Mouse (Mus musculus) heart, embryonic 13.5 days (tissue): Measurements from ENCODE around the gene Dclre1c. TPM values are rescaled to one million over a fixed set of nuclear protein-coding genes. Genes with fewer than 3 reads are reported as not detected.

Source experiments
- ATAC-seq: fragments of 200-750 bp; cut with Nextera tagmentation; 2 replicates; pipeline ENCODE4 v1.8.0; 2017; ENCODE audit warnings: moderate TSS enrichment; ENCODE audit not compliant: insufficient number of reproducible peaks, low FRiP score, low TSS enrichment; ENCODE audit errors: extremely low read depth
- H3K27ac ChIP-seq: fragments of 300-500 bp; sonication (generic); replicated peaks from 2 replicates; pipeline ENCODE4 v1.5.1; 2015; ENCODE audit warnings: moderate library complexity, mild to moderate bottlenecking, inconsistent platforms
- H3K27me3 ChIP-seq: fragments of 300-500 bp; sonication (generic); replicated peaks from 2 replicates; pipeline ENCODE4 v1.6.1; 2015; ENCODE audit warnings: mild to moderate bottlenecking, inconsistent platforms
- H3K36me3 ChIP-seq: fragments of 300-500 bp; sonication (generic); 2 replicates; pipeline ENCODE4 v1.6.1; 2015; ENCODE audit warnings: mild to moderate bottlenecking, inconsistent platforms
- H3K4me1 ChIP-seq: fragments of 300-500 bp; sonication (generic); 2 replicates; pipeline ENCODE4 v1.6.1; 2015; ENCODE audit warnings: inconsistent platforms
- H3K4me2 ChIP-seq: fragments of 300-500 bp; sonication (generic); 2 replicates; pipeline ENCODE4 v1.6.1; 2015; ENCODE audit warnings: inconsistent platforms, mild to moderate bottlenecking, moderate library complexity
- H3K4me3 ChIP-seq: fragments of 300-500 bp; sonication (generic); 2 replicates; pipeline ENCODE4 v1.5.1; 2015; ENCODE audit warnings: moderate library complexity, mild to moderate bottlenecking, inconsistent platforms
- H3K9ac ChIP-seq: fragments of 300-500 bp; sonication (generic); 2 replicates; pipeline ENCODE4 v1.6.1; 2015; ENCODE audit warnings: inconsistent platforms, mild to moderate bottlenecking, moderate library complexity
- H3K9me3 ChIP-seq: fragments of 300-500 bp; sonication (generic); 2 replicates; pipeline ENCODE4 v1.6.1; 2016; ENCODE audit warnings: inconsistent platforms
- WGBS: fragments of 180-500 bp; shearing (Covaris S2); methylation state at CpG from one replicate; pipeline ENCODE4 v1.1.7; 2015; ENCODE audit warnings: mixed read lengths; 5-methylcytosine and 5-hydroxymethylcytosine counted together
- polyA plus RNA-seq: library from polyadenylated mRNA; unstranded; fragments of >200 nt; fragmentation: Nextera tagmentation; extraction: Ambion mirVana; gene quantifications from 2 replicates; pipeline ENCODE4 v1.2.1, GENCODE M21; 2015

Gene Dclre1c
- polyA plus RNA-seq, 1 experiment from 2014 or later, result 5.0 TPM

- Histone ChIP-seq H3K27me3 (no peaks in the 10 kb centered on the region), H3K36me3 (0 out of 2 replicates have a peak, but pooled peaks cover 8% of the 10 kb centered on the region), H3K4me1 (peaks cover 19% of the 10 kb centered on the region), H3K4me3 (peak overlapping the region; percentile 98), H3K9ac (peak overlapping the region; percentile 93; the same call in 1 of the 2 replicates), H3K4me2 (peak overlapping the region; percentile 85), H3K9me3 (no peaks in the 10 kb centered on the region), H3K27ac (no peak overlapping the region)
- no peak for ATAC-seq
- WGBS, result 63% methylated on average over 3 of the region's 3 CpGs
Observed at GRCm38 (mm10) chr2:3475746-3476251, 51.9 kb downstream of the Dclre1c start.

- Histone ChIP-seq H3K4me3 (no peak overlapping the region), H3K27me3 (no peaks in the 10 kb centered on the region), H3K27ac (no peak overlapping the region), H3K4me1 (peaks cover 6% of the 10 kb centered on the region), H3K9ac (no peak overlapping the region), H3K9me3 (peaks cover 2% of the 10 kb centered on the region; the same call in 1 of the 2 replicates), H3K4me2 (no peak overlapping the region), H3K36me3 (no peaks in the 10 kb centered on the region; the same call in 1 of the 2 replicates)
- no peak for ATAC-seq
- 80% methylated on average over 3 of the region's 3 CpGs for WGBS
Observed at GRCm38 (mm10) chr2:3480239-3480638, 56.3 kb downstream of the Dclre1c start.

DNA sequence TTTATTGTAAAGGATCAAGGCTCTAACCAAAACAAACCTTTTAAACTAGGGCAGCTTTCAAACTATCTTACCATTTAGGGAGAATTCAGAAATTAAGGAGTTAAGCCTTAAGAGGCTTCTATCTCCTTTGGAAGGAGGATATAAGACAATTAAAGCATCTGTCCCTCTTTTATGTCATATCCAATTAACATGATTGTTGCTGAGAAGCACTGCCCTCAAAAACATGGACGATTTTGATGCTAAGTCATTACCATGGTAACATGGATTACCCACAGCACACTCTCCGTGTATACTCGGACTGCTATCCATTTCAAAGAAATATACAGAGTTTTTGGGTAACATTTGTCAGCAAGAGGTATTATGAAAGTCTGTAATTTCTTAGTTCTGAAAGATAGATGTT lies 65.9 kb downstream of the Dclre1c start:
- Histone ChIP-seq H3K9ac (no peak overlapping the region), H3K4me1 (no peaks in the 10 kb centered on the region), H3K36me3 (peaks cover 55% of the 10 kb centered on the region), H3K27ac (no peak overlapping the region), H3K9me3 (no peaks in the 10 kb centered on the region), H3K4me3 (no peak overlapping the region), H3K4me2 (no peak overlapping the region), H3K27me3 (no peaks in the 10 kb centered on the region)
- no peak for ATAC-seq
- 90% methylated on average over 3 of the region's 3 CpGs for WGBS

- Histone ChIP-seq H3K4me3 (no peak overlapping the region), H3K9ac (no peak overlapping the region), H3K4me2 (no peak overlapping the region), H3K27ac (no peak overlapping the region), H3K27me3 (no peaks in the 10 kb centered on the region), H3K4me1 (no peaks in the 10 kb centered on the region), H3K36me3 (peaks cover 88% of the 10 kb centered on the region), H3K9me3 (no peaks in the 10 kb centered on the region)
- no peak for ATAC-seq
- 80% methylated on average over 3 of the region's 3 CpGs for WGBS
Observed at GRCm38 (mm10) chr2:3493833-3494409, 70.0 kb downstream of the Dclre1c start.

GRCm38 (mm10) chr2:3499543-3499942 lies 75.6 kb downstream of the Dclre1c start:
- no peak for ATAC-seq
- Histone ChIP-seq H3K36me3 (peaks cover 83% of the 10 kb centered on the region), H3K4me2 (no peak overlapping the region), H3K4me1 (no peaks in the 10 kb centered on the region), H3K9ac (no peak overlapping the region), H3K9me3 (no peaks in the 10 kb centered on the region), H3K27ac (no peak overlapping the region), H3K4me3 (no peak overlapping the region), H3K27me3 (no peaks in the 10 kb centered on the region)
- 81% methylated on average over 6 of the region's 6 CpGs for WGBS

DNA sequence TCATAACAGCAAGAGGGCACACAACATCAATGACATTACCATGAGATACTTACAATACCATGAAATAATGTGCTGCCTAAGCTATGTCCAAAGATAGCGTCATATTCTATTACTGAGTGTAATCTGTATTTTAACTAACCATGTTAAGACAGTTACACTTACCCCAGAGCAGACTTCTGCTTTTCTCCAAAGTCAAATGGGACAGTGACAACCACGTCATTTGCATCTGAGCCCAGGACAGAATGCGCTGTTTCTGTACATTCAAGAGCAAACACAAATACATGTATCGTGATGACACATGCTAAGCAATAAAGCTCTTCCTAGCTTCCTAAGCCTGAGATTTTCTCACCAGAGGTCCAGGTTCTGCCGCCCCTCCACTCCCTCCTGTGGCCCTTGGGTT lies 77.0 kb downstream of the Dclre1c start:
- Histone ChIP-seq H3K27me3 (no peaks in the 10 kb centered on the region), H3K9ac (no peak overlapping the region), H3K27ac (no peak overlapping the region), H3K4me2 (no peak overlapping the region), H3K36me3 (peaks cover 82% of the 10 kb centered on the region), H3K4me1 (no peaks in the 10 kb centered on the region), H3K4me3 (no peak overlapping the region), H3K9me3 (no peaks in the 10 kb centered on the region)
- WGBS, result 93% methylated on average over 5 of the region's 5 CpGs
- ATAC-seq, result no peak

DNA sequence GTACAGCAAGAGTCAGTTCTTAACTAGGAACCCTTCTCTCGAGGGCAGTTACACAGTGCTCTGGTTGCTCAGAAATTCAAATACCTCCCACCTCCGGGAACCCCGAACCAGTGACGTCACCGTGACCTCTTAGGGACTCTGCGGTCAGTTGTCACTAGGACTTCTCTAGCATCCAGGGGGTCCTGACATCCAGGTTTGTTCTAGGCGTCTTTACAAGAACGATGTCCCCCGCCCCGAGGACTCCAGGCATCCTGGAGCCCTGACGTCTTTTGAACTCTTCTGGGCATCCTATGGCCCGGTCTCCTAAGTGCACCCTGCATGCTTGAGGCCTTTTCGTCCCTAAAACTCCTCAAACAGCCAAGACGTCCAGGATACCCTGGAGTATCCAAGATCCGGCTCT lies 88.1 kb downstream of the Dclre1c start:
- H3K9ac ChIP-seq, result peak overlapping the region; percentile 98
- peaks cover 19% of the 10 kb centered on the region for H3K4me1 ChIP-seq
- peak overlapping the region; percentile 94 for H3K4me2 ChIP-seq
- ATAC-seq, result no peak
- peaks cover 37% of the 10 kb centered on the region for H3K36me3 ChIP-seq
- H3K9me3 ChIP-seq, result no peaks in the 10 kb centered on the region
- H3K27ac ChIP-seq, result peak overlapping the region; percentile 85
- H3K4me3 ChIP-seq, result peak overlapping the region; percentile 92
- H3K27me3 ChIP-seq, result no peaks in the 10 kb centered on the region
- 0% methylated on average over 15 of the region's 15 CpGs for WGBS

- Histone ChIP-seq H3K36me3 (peaks cover 30% of the 10 kb centered on the region), H3K4me2 (peak within 1 kb of the TSS; percentile 94), H3K9ac (peak within 1 kb of the TSS; percentile 98), H3K27ac (peak within 1 kb of the TSS; percentile 85), H3K4me3 (peak within 1 kb of the TSS; percentile 92), H3K4me1 (peaks cover 19% of the 10 kb centered on the region), H3K27me3 (no peaks in the 10 kb centered on the region), H3K9me3 (no peaks in the 10 kb centered on the region)
- peak; percentile 98 for ATAC-seq
- under 1% methylated on average over 60 of the region's 60 CpGs for WGBS
Observed at GRCm38 (mm10) chr2:3512552-3513454, 88.9 kb downstream of the Dclre1c start, which contains the start of the genes Gm45902, Hspa14 and Cdnf. Gene Gm45902, minus strand, starts transcription at chr2:3512790. Gene Hspa14, minus strand, starts transcription at chr2:3512814. Gene Cdnf, plus strand, starts transcription at chr2:3513030.

Other genes with a start within 250 kb of the Dclre1c start
- gene Nmt2, start 139.9 kb upstream of the Dclre1c start, polyA plus RNA-seq, result 32.1 and 36.3 TPM in 2 replicates
- gene Rpp38, start 91.5 kb upstream of the Dclre1c start, polyA plus RNA-seq, result 10.2 and 13.8 TPM in 2 replicates
- 0.82 and 1.0 TPM in 2 replicates for gene Acbd7, start 88.0 kb upstream of the Dclre1c start, polyA plus RNA-seq
- not detected in 2 replicates for gene Olah, start 26.9 kb upstream of the Dclre1c start, polyA plus RNA-seq
- not detected in 2 replicates for gene Meig1, start 1.5 kb upstream of the Dclre1c start, polyA plus RNA-seq
- 8.7 and 9.6 TPM in 2 replicates for gene Suv39h2, start 50.9 kb downstream of the Dclre1c start, polyA plus RNA-seq
- gene Gm45902, start 88.7 kb downstream of the Dclre1c start, polyA plus RNA-seq, result 4.3 and 4.4 TPM in 2 replicates
- 73.9 and 79.5 TPM in 2 replicates for gene Hspa14, start 88.7 kb downstream of the Dclre1c start, polyA plus RNA-seq
- 0.13 and 0.18 TPM in 2 replicates for gene Cdnf, start 88.9 kb downstream of the Dclre1c start, polyA plus RNA-seq
- gene Fam107b, start 146.4 kb downstream of the Dclre1c start, polyA plus RNA-seq, result 24.3 and 25.1 TPM in 2 replicates